Mouse (Mus musculus) erythroblast, embryonic 14.5 days (primary cell): ENCODE data around the gene Pik3c2g.

Experiments used
- GATA1 ChIP-seq: IDR thresholded peaks from 2 replicates; pipeline ENCODE4 v1.6.1; 2012; ENCODE audit warnings: low read length, inconsistent platforms, mixed read lengths
- TAL1 ChIP-seq: IDR thresholded peaks from 3 replicates; pipeline ENCODE4 v1.6.1; 2012; ENCODE audit warnings: low read length, inconsistent platforms, mixed read lengths

DNA sequence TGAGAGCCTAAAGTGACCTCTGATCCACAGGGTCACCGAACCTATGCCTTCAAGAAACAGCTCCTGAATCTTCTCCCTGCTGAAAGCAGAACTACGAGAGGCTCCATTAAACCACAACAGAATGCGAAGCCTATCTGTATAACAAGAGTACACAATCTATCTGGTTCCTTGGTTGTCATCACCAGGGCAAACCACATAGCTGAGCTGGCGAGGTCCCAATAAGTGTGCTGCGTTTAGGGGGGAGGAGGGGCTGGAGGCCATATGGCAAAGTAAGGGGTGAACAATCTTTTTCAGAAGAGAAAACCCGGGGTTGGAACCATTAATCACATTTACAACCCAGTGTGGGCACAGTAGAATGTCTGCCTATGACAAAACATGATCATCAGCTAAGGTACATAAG is 251.2 kb downstream of the Pik3c2g start:
- TF ChIP-seq GATA1 (no peak), TAL1 (no peak)
